Mouse (Mus musculus): ENCODE measurements at regions not wholly inside any gene's neighbourhood (a gene's known extent, or its start where the extent isn't known, plus 50 kb on each side); places are given as distances from the start of the nearest gene placed in this dataset.

GRCm38 (mm10) chr6:109848313-109848712 lies 797.1 kb upstream of the Grm7 start:
- no peak for TF ChIP-seq MAX (IDR thresholded peaks at IDR 0.05; ENCODE audit: low read length)
- no peak for TF ChIP-seq CTCF (IDR thresholded peaks at IDR 0.05 in 2 of 3, conservative IDR thresholded peaks at IDR 0.05 in 1 of 3; ENCODE audit: control insufficient read depth in 1 of 3, insufficient read depth in 1 of 3, low read depth in 2 of 3, low read length in 3 of 3, poor library complexity in 1 of 3, severe bottlenecking in 1 of 3)
- TF ChIP-seq ZNF384 (IDR thresholded peaks at IDR 0.05; ENCODE audit: low read depth, low read length) = no peak
- TF ChIP-seq JUND (IDR thresholded peaks at IDR 0.05; ENCODE audit: low read depth, low read length) = no peak
- TF ChIP-seq USF1 (IDR thresholded peaks at IDR 0.05; ENCODE audit: low read depth, low read length) = no peak
- TF ChIP-seq POLR2A (IDR thresholded peaks at IDR 0.05; ENCODE audit: control insufficient read depth in 1 of 2, insufficient read depth in 1 of 2, low read depth in 1 of 2, low read length in 2 of 2, poor library complexity in 1 of 2) = no peak
- no peak for TF ChIP-seq RCOR1 (IDR thresholded peaks at IDR 0.05; ENCODE audit: low read depth, low read length)
- TF ChIP-seq MXI1 (IDR thresholded peaks at IDR 0.05; ENCODE audit: low read depth, low read length) = no peak
- TF ChIP-seq CHD1 (IDR thresholded peaks at IDR 0.05; ENCODE audit: low read depth, low read length) = no peak
- TF ChIP-seq POLR2AphosphoS2 (IDR thresholded peaks at IDR 0.05; ENCODE audit: low read length) = no peak
- no peak for TF ChIP-seq NELFE (IDR thresholded peaks at IDR 0.05; ENCODE audit: low read depth, low read length)
